Mouse (Mus musculus) kidney, embryonic 15.5 days (tissue): ENCODE measurements around the gene Fastkd1. TPM values are rescaled to one million over a fixed set of nuclear protein-coding genes. Genes with fewer than 3 reads are reported as not detected.
A peak's percentile ranks its signal among the peaks of the same experiment; 100 is the strongest.
"Not testable (repeated sequence)": the region's sequence is repeated elsewhere in the genome, so short reads cannot be mapped to it uniquely, and the experiment has no call there.

Source experiments
- ATAC-seq: fragments of 200-750 bp; cut with Nextera tagmentation; replicated peaks from 2 replicates; pipeline ENCODE4 v1.8.0; 2017; ENCODE audit warnings: moderate TSS enrichment; ENCODE audit not compliant: low FRiP score
- H3K27ac ChIP-seq: fragments of 300-500 bp; sonication (generic); 2 replicates; pipeline ENCODE4 v1.5.1; 2015; ENCODE audit warnings: mild to moderate bottlenecking, inconsistent platforms
- H3K27me3 ChIP-seq: fragments of 300-500 bp; sonication (generic); 2 replicates; pipeline ENCODE4 v1.6.1; 2015; ENCODE audit warnings: inconsistent platforms
- H3K36me3 ChIP-seq: fragments of 300-500 bp; sonication (generic); 2 replicates; pipeline ENCODE4 v1.6.1; 2015; ENCODE audit warnings: inconsistent platforms
- H3K4me1 ChIP-seq: fragments of 300-500 bp; sonication (generic); 2 replicates; pipeline ENCODE4 v1.6.1; 2015; ENCODE audit warnings: inconsistent platforms
- H3K4me2 ChIP-seq: fragments of 300-500 bp; sonication (generic); 2 replicates; pipeline ENCODE4 v1.6.1; 2015; ENCODE audit warnings: moderate library complexity, mild to moderate bottlenecking, inconsistent platforms
- H3K4me3 ChIP-seq: fragments of 300-500 bp; sonication (generic); replicated peaks from 2 replicates; pipeline ENCODE4 v1.5.1; 2015; ENCODE audit warnings: mild to moderate bottlenecking, inconsistent platforms
- H3K9ac ChIP-seq: fragments of 300-500 bp; sonication (generic); 2 replicates; pipeline ENCODE4 v1.6.1; 2015; ENCODE audit warnings: mild to moderate bottlenecking, inconsistent platforms
- H3K9me3 ChIP-seq: fragments of 300-500 bp; sonication (generic); replicated peaks from 2 replicates; pipeline ENCODE4 v1.6.1; 2016; ENCODE audit warnings: inconsistent platforms
- WGBS: fragments of 180-500 bp; shearing (Covaris S2); methylation state at CpG from one replicate; pipeline ENCODE4 v1.1.7; 2015; ENCODE audit warnings: mixed read lengths; 5-methylcytosine and 5-hydroxymethylcytosine counted together
- polyA plus RNA-seq: library from polyadenylated mRNA; unstranded; fragments of >200 nt; fragmentation: Nextera tagmentation; extraction: Ambion mirVana; gene quantifications from 2 replicates; pipeline ENCODE4 v1.2.1, GENCODE M21; 2015

The Fastkd1 gene
- polyA plus RNA-seq, 1 experiment from 2014 or later: 13.7 TPM

- no peak for ATAC-seq
- H3K4me2 ChIP-seq: no peak overlapping the region
- H3K36me3 ChIP-seq: peaks cover 22% of the 10 kb centered on the region
- 93% methylated on average over 4 of the region's 4 CpGs for WGBS
- no peak overlapping the region for H3K4me3 ChIP-seq
- no peaks in the 10 kb centered on the region for H3K9me3 ChIP-seq
- no peaks in the 10 kb centered on the region for H3K27me3 ChIP-seq
- no peak overlapping the region for H3K9ac ChIP-seq
- H3K4me1 ChIP-seq: no peaks in the 10 kb centered on the region
- no peak overlapping the region for H3K27ac ChIP-seq
Observed at GRCm38 (mm10) chr2:69667656-69668055, 45.7 kb downstream of the Fastkd1 start.

- Histone ChIP-seq H3K9ac (no peak overlapping the region), H3K9me3 (no peaks in the 10 kb centered on the region), H3K27me3 (no peaks in the 10 kb centered on the region), H3K4me1 (no peaks in the 10 kb centered on the region), H3K4me3 (no peak overlapping the region), H3K36me3 (peaks cover 24% of the 10 kb centered on the region), H3K4me2 (no peak overlapping the region), H3K27ac (no peak overlapping the region)
- 0 out of 2 replicates have a peak, but pooled peaks have one; percentile 33 for ATAC-seq
- 55% methylated on average over 13 of the region's 13 CpGs for WGBS
Observed at GRCm38 (mm10) chr2:69663827-69664476, 49.4 kb downstream of the Fastkd1 start.

- Histone ChIP-seq H3K4me1 (no peaks in the 10 kb centered on the region), H3K27me3 (no peaks in the 10 kb centered on the region), H3K27ac (no peak overlapping the region), H3K9ac (no peak overlapping the region), H3K9me3 (no peaks in the 10 kb centered on the region), H3K36me3 (peaks cover 44% of the 10 kb centered on the region), H3K4me2 (no peak overlapping the region), H3K4me3 (no peak overlapping the region)
- no peak for ATAC-seq
- whole genome bisulfite sequencing: 86% methylated on average over 4 of the region's 4 CpGs
Observed at GRCm38 (mm10) chr2:69659326-69659725, 54.0 kb downstream of the Fastkd1 start.

GRCm38 (mm10) chr2:69649716-69650115, 63.6 kb downstream of the Fastkd1 start:
- Histone ChIP-seq H3K4me1 (peaks cover 10% of the 10 kb centered on the region), H3K36me3 (peaks cover 7% of the 10 kb centered on the region), H3K9me3 (no peaks in the 10 kb centered on the region), H3K27ac (no peak overlapping the region), H3K4me2 (no peak overlapping the region), H3K4me3 (no peak overlapping the region), H3K27me3 (no peaks in the 10 kb centered on the region), H3K9ac (no peak overlapping the region)
- no peak for ATAC-seq
- WGBS: 92% methylated on average over 5 of the region's 5 CpGs

GRCm38 (mm10) chr2:69646726-69647490, 66.4 kb downstream of the Fastkd1 start, which contains the start of gene Bbs5:
TSS of gene Bbs5 (plus strand) at chr2:69647171.
- WGBS: 3% methylated on average over 43 of the region's 43 CpGs
- H3K4me3 ChIP-seq: peak within 1 kb of the TSS; percentile 92
- H3K4me2 ChIP-seq: peak within 1 kb of the TSS; percentile 78
- H3K27ac ChIP-seq: peak within 1 kb of the TSS; percentile 49
- H3K27me3 ChIP-seq: no peaks in the 10 kb centered on the region
- H3K36me3 ChIP-seq: no peaks in the 10 kb centered on the region
- peak within 1 kb of the TSS; percentile 75 for H3K9ac ChIP-seq
- H3K4me1 ChIP-seq: peaks cover 10% of the 10 kb centered on the region
- no peaks in the 10 kb centered on the region for H3K9me3 ChIP-seq
- peak; percentile 90 for ATAC-seq

GRCm38 (mm10) chr2:69644968-69645617, 68.2 kb downstream of the Fastkd1 start:
- WGBS: 92% methylated on average over 11 of the region's 11 CpGs
- Histone ChIP-seq H3K4me1 (peaks cover 18% of the 10 kb centered on the region), H3K27me3 (no peaks in the 10 kb centered on the region), H3K27ac (no peak overlapping the region), H3K4me2 (no peak overlapping the region), H3K9ac (no peak overlapping the region), H3K36me3 (no peaks in the 10 kb centered on the region), H3K4me3 (no peak overlapping the region), H3K9me3 (no peaks in the 10 kb centered on the region)
- ATAC-seq: no peak

GRCm38 (mm10) chr2:69640100-69640499, 73.2 kb downstream of the Fastkd1 start:
- peak overlapping the region; percentile 44 for H3K4me2 ChIP-seq
- peak overlapping the region; percentile 20; the same call in 1 of the 2 replicates for H3K4me3 ChIP-seq
- H3K4me1 ChIP-seq: peaks cover 11% of the 10 kb centered on the region; the same call in 1 of the 2 replicates
- H3K36me3 ChIP-seq: no peaks in the 10 kb centered on the region
- no peak overlapping the region for H3K9ac ChIP-seq
- peak; percentile 94 for ATAC-seq
- no peaks in the 10 kb centered on the region for H3K9me3 ChIP-seq
- H3K27me3 ChIP-seq: no peaks in the 10 kb centered on the region
- WGBS: 32% methylated on average over 10 of the region's 10 CpGs
- H3K27ac ChIP-seq: peak overlapping the region; percentile 88

GRCm38 (mm10) chr2:69637989-69638388, 75.3 kb downstream of the Fastkd1 start:
- H3K27me3 ChIP-seq, H3K9ac ChIP-seq, H3K27ac ChIP-seq, ATAC-seq, H3K36me3 ChIP-seq, H3K4me3 ChIP-seq, H3K9me3 ChIP-seq, H3K4me2 ChIP-seq: not testable (repeated sequence)
- H3K4me1 ChIP-seq: peaks cover 20% of the 10 kb centered on the region
- WGBS: 82% methylated on average over 7 of the region's 7 CpGs

Other genes starting within 250 kb of the Fastkd1 start
- gene Lrp2, start 127.5 kb downstream of the Fastkd1 start, polyA plus RNA-seq: 14.6 and 15.0 TPM in 2 replicates
- gene Bbs5, start 66.3 kb downstream of the Fastkd1 start, polyA plus RNA-seq: 17.6 and 22.8 TPM in 2 replicates
- gene Klhl41, start 43.4 kb downstream of the Fastkd1 start, polyA plus RNA-seq: 2.5 and 3.7 TPM in 2 replicates
- gene Ppig, start 9.0 kb upstream of the Fastkd1 start, polyA plus RNA-seq: 145 and 160 TPM in 2 replicates
- 2.4 and 2.6 TPM in 2 replicates for gene Ccdc173, start 76.1 kb upstream of the Fastkd1 start, polyA plus RNA-seq
- 22.6 and 26.4 TPM in 2 replicates for gene Phospho2, start 76.1 kb upstream of the Fastkd1 start, polyA plus RNA-seq
- gene Klhl23, start 108.4 kb upstream of the Fastkd1 start, polyA plus RNA-seq: 28.8 and 32.2 TPM in 2 replicates
- 356 and 389 TPM in 2 replicates for gene Ssb, start 148.0 kb upstream of the Fastkd1 start, polyA plus RNA-seq
- gene Mettl5, start 172.1 kb upstream of the Fastkd1 start, polyA plus RNA-seq: 42.9 and 43.4 TPM in 2 replicates
- gene Ubr3, start 183.7 kb upstream of the Fastkd1 start, polyA plus RNA-seq: 14.3 and 15.5 TPM in 2 replicates